Mouse (Mus musculus): ENCODE measurements around the gene Kctd4. TPM values are rescaled to one million over a fixed set of nuclear protein-coding genes. Genes with fewer than 3 reads are reported as not detected.

The Kctd4 gene
- polyA plus RNA-seq, 1 experiment from 2014 or later = 7.9 TPM

DNA sequence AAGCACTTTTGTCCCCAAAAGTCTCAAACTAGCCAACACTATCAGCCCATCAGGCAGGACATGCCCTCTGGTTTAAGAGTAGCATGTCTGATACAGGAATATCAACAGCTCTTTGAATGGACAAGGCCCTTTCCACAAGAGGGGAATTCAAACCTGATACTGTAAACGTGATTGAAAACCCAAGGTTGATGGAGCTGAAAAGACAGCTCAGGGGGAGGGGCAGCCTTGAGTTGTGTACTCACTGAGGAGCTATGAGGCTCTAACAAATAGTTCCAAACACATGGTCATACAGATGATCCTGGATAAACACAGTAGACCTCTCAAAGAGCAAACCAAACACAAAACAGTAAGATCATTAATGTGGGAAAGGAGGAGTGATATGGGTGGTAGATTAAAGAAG is 43.3 kb downstream of the Kctd4 start:
- no peak for ATAC-seq (replicated peaks)
- no peak overlapping the region for H3K9ac ChIP-seq
- no peaks in the 10 kb centered on the region for H3K36me3 ChIP-seq (replicated peaks)
- no peaks in the 10 kb centered on the region for H3K27me3 ChIP-seq (replicated peaks)
- no peaks in the 10 kb centered on the region for H3K4me1 ChIP-seq
- H3K4me3 ChIP-seq = no peak overlapping the region
- no peak overlapping the region for H3K27ac ChIP-seq
- no peak overlapping the region for H3K4me2 ChIP-seq
- 53% methylated on average over 1 of the region's 1 CpGs for WGBS
- no peaks in the 10 kb centered on the region for H3K9me3 ChIP-seq

DNA sequence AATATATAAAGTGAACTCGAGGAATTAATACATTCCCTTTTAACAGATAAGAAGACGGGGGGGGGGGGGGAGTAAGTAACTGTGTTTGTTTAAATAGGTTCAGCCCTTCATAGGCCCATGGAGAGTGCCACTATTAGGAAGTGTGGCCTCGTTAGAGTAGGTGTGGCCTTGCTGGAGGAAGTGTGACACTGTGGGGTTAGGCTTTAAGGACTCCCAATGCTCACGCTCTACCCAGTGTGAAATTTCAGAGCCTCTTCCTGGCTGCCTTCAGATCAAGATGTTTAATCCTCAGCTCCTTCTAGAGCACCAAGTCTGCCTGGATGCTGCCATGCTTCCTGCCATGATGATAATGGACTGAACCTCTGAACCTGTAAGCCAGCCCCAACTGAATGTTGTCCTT is 47.0 kb downstream of the Kctd4 start:
- no peak for ATAC-seq (replicated peaks)
- no peak overlapping the region for H3K9ac ChIP-seq
- H3K4me3 ChIP-seq = no peak overlapping the region
- H3K9me3 ChIP-seq = no peaks in the 10 kb centered on the region
- no peaks in the 10 kb centered on the region for H3K27me3 ChIP-seq (replicated peaks)
- no peaks in the 10 kb centered on the region for H3K36me3 ChIP-seq (replicated peaks)
- H3K4me1 ChIP-seq = no peaks in the 10 kb centered on the region
- no peak overlapping the region for H3K4me2 ChIP-seq
- WGBS = 88% methylated on average over 4 of the region's 4 CpGs
- H3K27ac ChIP-seq = no peak overlapping the region

DNA sequence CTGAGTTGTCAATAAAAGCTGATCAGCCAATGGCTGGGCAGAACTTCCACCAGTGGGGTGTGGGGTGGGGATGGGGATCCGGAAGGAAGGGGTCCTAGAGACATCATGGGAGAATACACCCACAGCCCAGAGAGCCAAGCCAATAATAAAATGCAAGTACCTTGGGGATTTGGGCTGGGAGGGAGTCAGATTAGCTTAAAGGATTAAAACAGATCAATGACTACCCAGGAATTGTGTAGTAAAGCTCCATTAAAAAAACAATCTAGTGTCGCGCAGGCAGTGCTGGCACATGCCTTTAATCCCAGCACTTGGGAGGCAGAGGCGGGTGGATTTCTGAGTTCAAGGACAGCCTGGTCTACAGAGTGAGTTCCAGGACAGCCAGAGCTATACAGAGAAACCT is 50.2 kb downstream of the Kctd4 start:
- WGBS = 64% methylated on average over 4 of the region's 4 CpGs
- Histone ChIP-seq H3K27me3 (replicated peaks) (no peaks in the 10 kb centered on the region), H3K4me2 (no peak overlapping the region), H3K4me3 (no peak overlapping the region), H3K36me3 (replicated peaks) (no peaks in the 10 kb centered on the region), H3K4me1 (peaks cover 20% of the 10 kb centered on the region), H3K27ac (no peak overlapping the region), H3K9me3 (no peaks in the 10 kb centered on the region), H3K9ac (no peak overlapping the region)
- ATAC-seq (replicated peaks) = no peak

DNA sequence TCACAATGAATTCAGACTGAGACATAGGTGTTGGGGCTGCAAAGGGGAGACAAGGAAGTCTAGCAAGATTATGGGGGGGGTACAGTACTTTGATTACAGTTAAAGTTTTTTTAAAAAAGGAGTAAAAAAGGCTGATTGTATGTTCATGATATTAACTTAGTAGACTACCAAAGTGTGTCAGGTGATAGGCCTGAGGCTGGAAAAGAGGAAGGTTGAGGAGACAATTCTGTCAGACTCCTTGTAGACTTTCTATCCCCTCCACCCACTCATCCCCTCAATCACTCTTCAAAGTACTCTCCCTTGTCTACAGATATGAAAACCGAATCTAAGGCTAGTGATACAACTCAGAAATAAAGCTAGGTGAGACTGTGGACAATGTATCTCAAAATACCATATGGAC is 53.4 kb downstream of the Kctd4 start:
- H3K36me3 ChIP-seq (replicated peaks) = no peaks in the 10 kb centered on the region
- H3K4me3 ChIP-seq = no peak overlapping the region
- H3K4me2 ChIP-seq = no peak overlapping the region
- ATAC-seq (replicated peaks) = no peak
- no peak overlapping the region for H3K9ac ChIP-seq
- H3K4me1 ChIP-seq = peaks cover 30% of the 10 kb centered on the region
- no peak overlapping the region for H3K27ac ChIP-seq
- no peaks in the 10 kb centered on the region for H3K9me3 ChIP-seq
- no peaks in the 10 kb centered on the region for H3K27me3 ChIP-seq (replicated peaks)
- WGBS = 95% methylated on average over 1 of the region's 1 CpGs

DNA sequence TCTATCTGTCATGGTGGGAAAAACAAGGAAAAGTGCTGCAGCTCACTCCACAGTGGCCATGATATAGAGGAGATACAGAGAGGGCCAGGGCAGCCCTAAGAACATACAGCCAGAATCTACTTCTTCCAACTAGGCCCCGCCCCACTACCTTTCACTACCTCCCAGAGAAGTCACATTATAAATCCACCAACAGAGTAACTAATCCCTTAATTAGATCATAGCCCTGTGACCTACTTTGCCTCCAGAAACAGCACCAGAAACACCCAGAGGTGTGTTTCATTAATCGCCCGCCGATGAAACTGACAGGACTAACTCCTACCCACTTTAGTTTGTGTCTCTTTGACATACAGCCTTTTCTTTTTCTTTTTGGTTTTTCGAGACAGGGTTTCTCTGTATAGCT is 54.4 kb downstream of the Kctd4 start:
- ATAC-seq (replicated peaks) = no peak
- peak overlapping the region; percentile 78 for H3K4me2 ChIP-seq
- H3K4me3 ChIP-seq = no peak overlapping the region; the same call in 1 of the 2 replicates
- WGBS = 74% methylated on average over 5 of the region's 5 CpGs
- H3K9me3 ChIP-seq = no peaks in the 10 kb centered on the region
- H3K27ac ChIP-seq = no peak overlapping the region
- H3K27me3 ChIP-seq (replicated peaks) = no peaks in the 10 kb centered on the region
- H3K4me1 ChIP-seq = peaks cover 30% of the 10 kb centered on the region
- no peaks in the 10 kb centered on the region for H3K36me3 ChIP-seq (replicated peaks)
- no peak overlapping the region for H3K9ac ChIP-seq

DNA sequence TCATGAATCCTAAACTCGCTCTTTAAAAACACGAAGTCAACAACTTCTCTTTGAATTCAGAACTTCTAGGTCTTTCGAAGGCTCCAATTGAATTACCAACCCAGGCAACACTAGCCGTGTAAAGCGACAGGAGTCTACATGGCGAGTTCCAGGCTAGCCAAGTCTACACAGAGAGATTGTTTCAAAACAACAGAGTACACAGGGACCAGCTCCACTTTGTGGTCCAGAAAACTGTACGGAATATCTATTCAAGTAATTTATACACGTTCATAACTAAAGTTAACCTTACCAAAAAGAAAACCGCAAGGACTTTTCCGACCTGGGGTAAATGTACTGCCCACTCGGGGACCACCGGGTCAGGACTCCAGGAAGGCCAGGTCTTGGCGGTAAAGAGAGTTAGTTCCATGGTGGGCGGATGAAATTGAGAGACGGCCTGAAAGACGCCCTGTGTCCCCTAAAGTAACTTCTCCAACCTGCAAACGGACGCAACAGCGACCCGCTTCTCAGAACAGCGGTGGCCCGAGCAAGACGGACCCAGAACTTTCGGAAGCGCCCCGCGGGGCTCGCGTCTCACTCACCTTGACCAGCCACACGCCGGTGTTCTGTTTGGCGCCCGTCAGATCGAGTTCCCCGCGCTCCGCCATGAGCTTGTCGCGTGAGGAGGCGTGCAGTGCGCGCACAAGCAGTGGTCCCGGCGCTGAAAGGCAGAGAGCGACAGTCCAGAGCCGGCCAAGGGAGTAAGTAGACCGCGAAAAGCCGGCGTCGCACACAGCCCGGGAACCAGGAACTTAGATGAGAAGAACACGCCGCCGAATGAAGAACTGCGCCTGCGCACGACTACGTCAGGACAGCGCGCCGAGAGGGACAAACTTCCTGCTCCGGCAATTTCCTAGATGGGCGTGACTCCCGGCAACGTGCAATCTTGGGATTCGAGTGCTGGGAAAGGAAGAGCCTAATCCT is 55.6 kb downstream of the Kctd4 start, which contains the start of gene Gtf2f2:
Gene Gtf2f2 (minus strand): TSS at position 764 of the 960 bp plus-strand sequence.
- no peaks in the 10 kb centered on the region for H3K9me3 ChIP-seq
- H3K4me2 ChIP-seq = peak within 1 kb of the TSS; percentile 78
- peak within 1 kb of the TSS; percentile 80 for H3K27ac ChIP-seq
- WGBS = 1% methylated on average over 67 of the region's 67 CpGs
- peak; percentile 94 for ATAC-seq (replicated peaks)
- H3K27me3 ChIP-seq (replicated peaks) = no peaks in the 10 kb centered on the region
- H3K4me1 ChIP-seq = peaks cover 30% of the 10 kb centered on the region
- H3K4me3 ChIP-seq = peak within 1 kb of the TSS; percentile 93
- peak within 1 kb of the TSS; percentile 67 for H3K9ac ChIP-seq
- no peaks in the 10 kb centered on the region for H3K36me3 ChIP-seq (replicated peaks)

DNA sequence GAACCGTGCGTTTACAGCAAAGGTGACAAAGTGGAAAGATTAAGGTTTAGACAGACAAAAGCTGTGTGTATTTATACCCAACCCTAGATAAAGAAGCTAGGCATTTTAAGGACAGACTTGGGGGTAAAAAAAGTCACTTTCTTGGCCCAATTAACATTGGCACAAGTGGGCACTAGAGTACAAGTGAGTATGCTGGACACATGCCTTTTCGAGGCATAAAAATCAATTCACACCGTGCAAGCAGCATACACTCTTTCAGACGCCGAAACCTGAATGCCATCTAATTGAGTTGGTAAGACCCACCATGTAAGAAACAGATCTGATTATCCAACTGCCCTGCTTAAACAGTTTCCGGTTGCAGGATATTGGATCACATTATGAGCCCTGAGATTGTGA is 56.3 kb downstream of the Kctd4 start:
- H3K4me1 ChIP-seq = peaks cover 30% of the 10 kb centered on the region
- WGBS = 32% methylated on average over 7 of the region's 7 CpGs
- H3K9me3 ChIP-seq = no peaks in the 10 kb centered on the region
- ATAC-seq (replicated peaks) = peak; percentile 64
- no peaks in the 10 kb centered on the region for H3K27me3 ChIP-seq (replicated peaks)
- H3K36me3 ChIP-seq (replicated peaks) = no peaks in the 10 kb centered on the region
- peak overlapping the region; percentile 80 for H3K27ac ChIP-seq
- peak overlapping the region; percentile 78 for H3K4me2 ChIP-seq
- H3K9ac ChIP-seq = no peak overlapping the region
- peak overlapping the region; percentile 93 for H3K4me3 ChIP-seq

DNA sequence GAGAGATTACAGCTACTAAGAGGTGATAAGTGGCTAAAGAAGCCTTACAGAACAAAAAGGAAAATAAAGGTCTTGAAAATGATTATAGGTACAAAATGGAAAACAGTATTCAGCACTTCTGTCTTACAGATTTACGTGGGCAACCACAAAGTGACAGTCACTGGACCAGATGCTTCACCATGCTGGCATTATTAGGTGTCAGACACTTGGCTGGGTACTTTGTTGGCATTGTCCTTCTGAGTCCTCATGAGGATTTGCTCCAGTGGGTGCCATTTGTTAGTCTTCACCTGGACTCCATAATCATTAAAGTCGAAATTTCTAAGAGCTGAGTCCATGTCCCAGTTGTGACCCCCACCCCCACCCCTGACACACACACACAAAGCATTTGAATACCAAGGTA is 59.5 kb downstream of the Kctd4 start:
- Histone ChIP-seq H3K9me3 (no peaks in the 10 kb centered on the region), H3K27ac (no peak overlapping the region)
- 52% methylated on average over 2 of the region's 2 CpGs for WGBS

More for the DNA sequence above, 59.5 kb downstream of the Kctd4 start:
- Histone ChIP-seq H3K9ac (no peak overlapping the region), H3K4me1 (peaks cover 16% of the 10 kb centered on the region), H3K27me3 (replicated peaks) (no peaks in the 10 kb centered on the region), H3K4me2 (no peak overlapping the region), H3K4me3 (no peak overlapping the region), H3K36me3 (replicated peaks) (no peaks in the 10 kb centered on the region)
- ATAC-seq (replicated peaks) = no peak

Other genes with a start within 250 kb of the Kctd4 start
- gene Cog3, start 200.5 kb upstream of the Kctd4 start, polyA plus RNA-seq (2015; fragmentation: Nextera tagmentation; extraction: Ambion mirVana) = 19.1 and 19.8 TPM in 2 replicates
- gene Slc25a30, start 168.0 kb upstream of the Kctd4 start, polyA plus RNA-seq (2015; fragmentation: Nextera tagmentation; extraction: Ambion mirVana) = 9.3 and 10.4 TPM in 2 replicates
- gene Tpt1, start 109.9 kb upstream of the Kctd4 start, polyA plus RNA-seq (2015; fragmentation: Nextera tagmentation; extraction: Ambion mirVana) = 613 and 619 TPM in 2 replicates
- gene Gtf2f2, start 55.9 kb downstream of the Kctd4 start, polyA plus RNA-seq (2015; fragmentation: Nextera tagmentation; extraction: Ambion mirVana) = 34.4 and 35.0 TPM in 2 replicates
- gene Gpalpp1, start 155.8 kb downstream of the Kctd4 start, polyA plus RNA-seq (2015; fragmentation: Nextera tagmentation; extraction: Ambion mirVana) = 13.9 TPM in 2 replicates
- 12.8 and 13.2 TPM in 2 replicates for gene Nufip1, start 155.9 kb downstream of the Kctd4 start, polyA plus RNA-seq (2015; fragmentation: Nextera tagmentation; extraction: Ambion mirVana)